Mouse (Mus musculus) heart, embryonic 14.5 days (tissue): Measurements from ENCODE around the gene Il11ra1. TPM values are rescaled to one million over a fixed set of nuclear protein-coding genes. Genes with fewer than 3 reads are reported as not detected.

ENCODE experiments used
- polyA plus RNA-seq: library from polyadenylated mRNA; unstranded; fragments of >200 nt; fragmentation: Nextera tagmentation; extraction: Ambion mirVana; gene quantifications from 2 replicates; pipeline ENCODE4 v1.2.1, GENCODE M21; 2014

Gene Il11ra1
- polyA plus RNA-seq, 1 experiment from 2014 or later, result 136 TPM

Other genes with a start within 250 kb of the Il11ra1 start
- gene Kif24, start 235.1 kb upstream of the Il11ra1 start, polyA plus RNA-seq, result 2.2 and 4.3 TPM in 2 replicates
- gene Nudt2, start 234.8 kb upstream of the Il11ra1 start, polyA plus RNA-seq, result 41.3 and 43.9 TPM in 2 replicates
- gene AI464131, start 196.9 kb upstream of the Il11ra1 start, polyA plus RNA-seq, result 2.8 TPM in 2 replicates
- 0.30 TPM in 1 of 2 replicates, not detected in the other for gene 1110017D15Rik, start 182.7 kb upstream of the Il11ra1 start, polyA plus RNA-seq
- 2.9 TPM in 2 replicates for gene Fam219a, start 130.5 kb upstream of the Il11ra1 start, polyA plus RNA-seq
- gene Dnaic1, start 130.2 kb upstream of the Il11ra1 start, polyA plus RNA-seq, result 1.6 and 1.8 TPM in 2 replicates
- gene Enho, start 59.7 kb upstream of the Il11ra1 start, polyA plus RNA-seq, result 3.9 and 6.3 TPM in 2 replicates
- gene Cntfr, start 2.9 kb upstream of the Il11ra1 start, polyA plus RNA-seq, result 1.2 and 2.8 TPM in 2 replicates
- 47.1 and 48.6 TPM in 2 replicates for gene Rpp25l, start 13.5 kb downstream of the Il11ra1 start, polyA plus RNA-seq
- 122 and 134 TPM in 2 replicates for gene Dctn3, start 23.2 kb downstream of the Il11ra1 start, polyA plus RNA-seq
- gene Arid3c, start 31.2 kb downstream of the Il11ra1 start, polyA plus RNA-seq, result not detected in 2 replicates
- 59.6 and 63.7 TPM in 2 replicates for gene Galt, start 55.2 kb downstream of the Il11ra1 start, polyA plus RNA-seq
- gene Sigmar1, start 56.2 kb downstream of the Il11ra1 start, polyA plus RNA-seq, result 56.8 and 57.0 TPM in 2 replicates
- gene Ccl27a, start 74.3 kb downstream of the Il11ra1 start, polyA plus RNA-seq, result 49.2 and 55.5 TPM in 2 replicates
- not detected in 2 replicates for gene Gm21541, start 203.6 kb downstream of the Il11ra1 start, polyA plus RNA-seq
- gene Gm20878, start 241.6 kb downstream of the Il11ra1 start, polyA plus RNA-seq, result 1.1 and 1.2 TPM in 2 replicates